Comparison of ENCODE assay signal across 8 mouse cellular contexts in the genomic region with DNA sequence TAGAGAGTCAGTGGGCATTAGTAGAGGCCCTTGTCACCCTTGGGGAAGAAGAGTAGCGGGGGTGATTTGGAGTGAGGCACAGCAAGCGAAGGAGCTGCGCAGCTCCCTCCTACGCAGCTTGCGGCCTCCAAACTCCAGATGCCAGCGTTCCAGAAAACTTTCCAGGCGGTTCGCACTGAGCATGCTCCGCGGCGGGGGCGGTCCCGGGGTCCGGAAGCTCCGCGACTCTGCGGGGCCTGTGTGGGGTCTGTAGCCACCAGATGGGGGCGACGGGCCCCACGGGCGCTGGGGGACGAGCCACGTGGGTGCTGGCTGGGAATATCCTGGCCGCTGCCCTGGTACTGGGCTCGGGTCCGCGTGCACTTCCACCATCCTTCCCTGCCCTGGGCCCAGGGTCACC. TPM values are rescaled to one million over a fixed set of nuclear protein-coding genes. Genes with fewer than 3 reads are reported as not detected.
A peak's percentile ranks its signal among the peaks of the same experiment; 100 is the strongest.
DNase-seq lines count a peak whose midpoint lies in the region; ATAC-seq and TF ChIP-seq lines count a peak whose summit lies in the region.

Gene Evc2, plus strand, starts transcription at position 212 of the 400 bp plus-strand sequence.

- no peak for TF ChIP-seq CTCF in ES-Bruce4 (IDR thresholded peaks at IDR 0.05; ENCODE audit: low read depth, low read length)

- DNase-seq in brain, adult 2 months (ENCODE audit: low read depth, low spot score), result peak; percentile 87
- peak; percentile 53 to 60 for DNase-seq in frontal cortex, postnatal 10 days (ENCODE audit: low spot score in 2 of 2)
- DNase-seq in heart, postnatal 4 days, result peak; percentile 81
- DNase-seq in layer of hippocampus, adult 8-10 months (ENCODE audit: low spot score in 2 of 2), result peak; percentile 65 to 78
- DNase-seq in ovary, adult 18-20 months (ENCODE audit: low spot score), result peak; percentile 77
- peak; percentile 75 to 80 for DNase-seq in urinary bladder, postnatal 4 days (ENCODE audit: low spot score in 2 of 2)

- H3K4me3 ChIP-seq in ES-Bruce4 (ENCODE audit: low read depth, low read length), result peak within 1 kb of the TSS; percentile 86
- H3K4me3 ChIP-seq in liver, embryonic 16.5 days (ENCODE audit: low read depth, low read length), result peak within 1 kb of the TSS; percentile 54

- no peak for TF ChIP-seq EP300 in ES-Bruce4 (IDR thresholded peaks at IDR 0.05; ENCODE audit: insufficient read depth, low read depth, low read length)

- no peaks in the 10 kb centered on the region for H3K27me3 ChIP-seq in ES-Bruce4 (ENCODE audit: control insufficient read depth, insufficient read depth, low read length, poor library complexity, severe bottlenecking)
- peaks cover 23% of the 10 kb centered on the region for H3K27me3 ChIP-seq in liver, embryonic 16.5 days (ENCODE audit: control insufficient read depth, insufficient read depth, low read depth, low read length)

- H3K36me3 ChIP-seq in ES-Bruce4 (ENCODE audit: control insufficient read depth, insufficient read depth, low read length, poor library complexity, severe bottlenecking), result no peaks in the 10 kb centered on the region
- no peaks in the 10 kb centered on the region for H3K36me3 ChIP-seq in liver, embryonic 16.5 days (ENCODE audit: control insufficient read depth, insufficient read depth)

- no peak for TF ChIP-seq POLR2A in ES-Bruce4 (IDR thresholded peaks at IDR 0.05; ENCODE audit: insufficient read depth, low read length)

- peak within 1 kb of the TSS; percentile 52 for H3K4me2 ChIP-seq in liver, embryonic 16.5 days (ENCODE audit: low read depth, low read length)

- no peak for ATAC-seq in liver, embryonic 16.5 days (ENCODE audit: low read depth)

- WGBS in liver, embryonic 16.5 days (ENCODE audit: insufficient replicate concordance), result under 1% methylated on average over 27 of the region's 27 CpGs

- no peaks in the 10 kb centered on the region for H3K4me1 ChIP-seq in ES-Bruce4 (ENCODE audit: control insufficient read depth, insufficient read depth, low read length)
- peaks cover 2% of the 10 kb centered on the region; the same call in 1 of the 2 replicates for H3K4me1 ChIP-seq in liver, embryonic 16.5 days (ENCODE audit: control insufficient read depth, low read depth, low read length)

- H3K27ac ChIP-seq in ES-Bruce4 (ENCODE audit: insufficient read depth, low read length), result no peak within 1 kb of the TSS
- H3K27ac ChIP-seq in liver, embryonic 16.5 days (ENCODE audit: low read length), result no peak within 1 kb of the TSS

- peak within 1 kb of the TSS; percentile 68 for H3K9ac ChIP-seq in ES-Bruce4 (ENCODE audit: low read depth, poor library complexity, severe bottlenecking)
- H3K9ac ChIP-seq in liver, embryonic 16.5 days (ENCODE audit: low read depth, low read length), result peak within 1 kb of the TSS; percentile 21; the same call in 1 of the 2 replicates

- no peaks in the 10 kb centered on the region for H3K9me3 ChIP-seq in ES-Bruce4 (replicated peaks; ENCODE audit: control insufficient read depth, insufficient read depth, low read length, poor library complexity, severe bottlenecking)
- no peaks in the 10 kb centered on the region for H3K9me3 ChIP-seq in liver, embryonic 16.5 days (replicated peaks; ENCODE audit: control insufficient read depth, low read length)

RNA-seq across cellular contexts. Expression of gene Evc2, which starts in this region (rescaled TPM):
- 12.7 and 15.8 TPM in 2 replicates for polyA plus RNA-seq in ES-Bruce4 (2011; ENCODE audit: insufficient read depth, insufficient read length, low read depth, missing spikeins)
- 1 to 10 TPM; 6.5 to 8.1 TPM for total RNA-seq in heart, postnatal 4 days (2021)
- total RNA-seq in layer of hippocampus, adult 8-10 months (2022), result 10 to 100 TPM; 20.0 to 28.4 (median 26.3) TPM
- polyA plus RNA-seq in liver, embryonic 16.5 days (2015; fragmentation: Nextera tagmentation; extraction: Ambion mirVana), result 1.3 and 1.5 TPM in 2 replicates
